Mouse (Mus musculus) stomach, postnatal 0 days (tissue): ENCODE measurements around the gene Vezt. TPM values are rescaled to one million over a fixed set of nuclear protein-coding genes. Genes with fewer than 3 reads are reported as not detected.

Source experiments
- ATAC-seq: fragments of 200-750 bp; cut with Nextera tagmentation; 2 replicates; pipeline ENCODE4 v1.8.0; 2017; ENCODE audit not compliant: low FRiP score, low TSS enrichment
- DNase-seq: peaks from one replicate; pipeline ENCODE4 v3.0.0-alpha.2; 2016; ENCODE audit warnings: low spot score
- H3K27ac ChIP-seq: fragments of 300-500 bp; sonication (generic); replicated peaks from 2 replicates; pipeline ENCODE4 v1.5.1; 2014; ENCODE audit warnings: mild to moderate bottlenecking, control low read depth
- H3K27me3 ChIP-seq: fragments of 300-500 bp; sonication (generic); 2 replicates; pipeline ENCODE4 v1.6.1; 2014; ENCODE audit warnings: low read length; ENCODE audit not compliant: control insufficient read depth, insufficient read depth
- H3K36me3 ChIP-seq: fragments of 300-500 bp; sonication (generic); 2 replicates; pipeline ENCODE4 v1.6.1; 2014; ENCODE audit warnings: low read length, mixed read lengths; ENCODE audit not compliant: control insufficient read depth, insufficient read depth
- H3K4me1 ChIP-seq: fragments of 300-500 bp; sonication (generic); replicated peaks from 2 replicates; pipeline ENCODE4 v1.6.1; 2014; ENCODE audit warnings: antibody characterized with exemption; ENCODE audit not compliant: control insufficient read depth, insufficient read depth
- H3K4me2 ChIP-seq: fragments of 300-500 bp; sonication (generic); replicated peaks from 2 replicates; pipeline ENCODE4 v1.6.1; 2014; ENCODE audit warnings: low read depth, mild to moderate bottlenecking, control low read depth, moderate library complexity
- H3K4me3 ChIP-seq: fragments of 300-500 bp; sonication (generic); 2 replicates; pipeline ENCODE4 v1.5.1; 2014; ENCODE audit warnings: low read depth, low read length, control low read depth
- H3K9ac ChIP-seq: fragments of 300-500 bp; sonication (generic); 2 replicates; pipeline ENCODE4 v1.6.1; 2014; ENCODE audit warnings: mild to moderate bottlenecking, low read length, control low read depth, mixed read lengths
- H3K9me3 ChIP-seq: fragments of 300-500 bp; sonication (generic); 2 replicates; pipeline ENCODE4 v1.6.1; 2016; ENCODE audit warnings: low read length; ENCODE audit not compliant: control insufficient read depth
- CTCF ChIP-seq: IDR thresholded peaks from 2 replicates; pipeline ENCODE4 v1.5.1; 2016; ENCODE audit warnings: antibody characterized with exemption, low read depth, mild to moderate bottlenecking, moderate library complexity
- EP300 ChIP-seq: optimal IDR thresholded peaks from 2 replicates; pipeline ENCODE3; 2016; ENCODE audit warnings: antibody characterized with exemption
- WGBS: fragments of 180-500 bp; shearing (Covaris S2); extraction: QIAGEN DNeasy Blood & Tissue Kit; methylation state at CpG from one replicate; pipeline ENCODE4 v1.1.7; 2014; 5-methylcytosine and 5-hydroxymethylcytosine counted together
- polyA plus RNA-seq: library from polyadenylated mRNA; unstranded; fragments of >200 nt; fragmentation: Nextera tagmentation; extraction: Ambion mirVana; gene quantifications from 2 replicates; pipeline ENCODE4 v1.2.1, GENCODE M21; 2015

The Vezt gene
- polyA plus RNA-seq, 1 experiment from 2014 or later, result 13.2 TPM

DNA sequence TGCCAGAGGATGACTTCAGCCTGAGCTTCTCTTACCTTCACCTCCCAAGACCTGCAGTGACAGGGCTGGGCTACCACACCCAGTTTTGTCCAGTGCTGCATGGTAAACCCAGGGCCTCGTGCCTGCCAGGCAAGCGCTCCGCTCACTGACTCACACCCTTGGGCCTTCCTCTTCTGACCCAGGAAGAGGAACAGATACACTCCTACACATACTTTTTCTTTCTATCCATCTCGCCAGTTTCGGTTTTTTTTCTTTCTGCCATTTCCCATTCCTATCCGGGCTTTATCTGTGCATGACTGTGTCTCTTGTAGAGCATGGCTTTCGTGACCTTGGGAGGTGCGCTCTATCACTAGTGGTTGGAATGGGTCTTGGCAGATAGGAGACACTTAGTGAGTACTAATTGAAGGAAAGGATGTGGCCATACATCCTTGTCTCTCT lies 24.0 kb upstream of the Vezt start:
- no peaks in the 10 kb centered on the region for H3K4me1 ChIP-seq
- DNase-seq (peak; percentile 68), ATAC-seq (peak; percentile 95)
- no peak overlapping the region for H3K4me3 ChIP-seq
- H3K4me2 ChIP-seq, result no peak overlapping the region
- no peaks in the 10 kb centered on the region for H3K27me3 ChIP-seq
- no peaks in the 10 kb centered on the region for H3K9me3 ChIP-seq
- no peaks in the 10 kb centered on the region for H3K36me3 ChIP-seq
- TF ChIP-seq EP300, result no peak
- WGBS, result 70% methylated on average over 8 of the region's 8 CpGs
- no peak overlapping the region for H3K27ac ChIP-seq
- H3K9ac ChIP-seq, result no peak overlapping the region

- no peak overlapping the region for H3K27ac ChIP-seq
- H3K27me3 ChIP-seq, result no peaks in the 10 kb centered on the region
- no peak for DNase-seq
- ATAC-seq, result no peak
- no peaks in the 10 kb centered on the region for H3K4me1 ChIP-seq
- no peak for TF ChIP-seq EP300
- H3K9ac ChIP-seq, result no peak overlapping the region
- 66% methylated on average over 6 of the region's 6 CpGs for WGBS
- H3K4me2 ChIP-seq, result no peak overlapping the region
- no peak overlapping the region for H3K4me3 ChIP-seq
- H3K36me3 ChIP-seq, result no peaks in the 10 kb centered on the region
- no peaks in the 10 kb centered on the region for H3K9me3 ChIP-seq
Measured at GRCm38 (mm10) chr10:94056487-94056886, 20.9 kb upstream of the Vezt start.

DNA sequence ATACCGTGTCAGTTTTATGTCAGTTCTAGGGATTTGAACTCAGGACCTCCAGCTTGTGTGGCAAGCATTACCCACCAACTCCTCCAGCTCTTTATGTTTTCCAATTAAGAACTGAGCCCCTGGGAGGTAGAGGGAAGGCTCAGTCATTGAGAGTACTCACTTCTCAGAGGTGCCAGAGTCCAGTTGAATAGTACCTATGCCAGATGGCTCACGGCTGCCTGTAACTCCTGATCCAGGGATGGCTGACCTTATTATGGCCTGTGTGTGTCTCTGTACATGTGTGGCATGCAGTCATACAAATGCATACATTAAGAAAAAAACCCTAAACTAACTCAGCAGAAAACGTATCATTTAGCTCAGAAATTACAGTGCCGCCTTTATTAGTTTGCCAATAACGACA lies 15.1 kb upstream of the Vezt start:
- Histone ChIP-seq H3K4me2 (no peak overlapping the region), H3K9me3 (no peaks in the 10 kb centered on the region), H3K27ac (no peak overlapping the region), H3K9ac (no peak overlapping the region), H3K4me1 (no peaks in the 10 kb centered on the region), H3K36me3 (peaks cover under 1% of the 10 kb centered on the region; the same call in 1 of the 2 replicates), H3K27me3 (no peaks in the 10 kb centered on the region), H3K4me3 (no peak overlapping the region)
- WGBS, result 94% methylated on average over 5 of the region's 5 CpGs
- no peak for TF ChIP-seq CTCF
- TF ChIP-seq EP300, result no peak
- DNase-seq, result no peak
- no peak for ATAC-seq

DNA sequence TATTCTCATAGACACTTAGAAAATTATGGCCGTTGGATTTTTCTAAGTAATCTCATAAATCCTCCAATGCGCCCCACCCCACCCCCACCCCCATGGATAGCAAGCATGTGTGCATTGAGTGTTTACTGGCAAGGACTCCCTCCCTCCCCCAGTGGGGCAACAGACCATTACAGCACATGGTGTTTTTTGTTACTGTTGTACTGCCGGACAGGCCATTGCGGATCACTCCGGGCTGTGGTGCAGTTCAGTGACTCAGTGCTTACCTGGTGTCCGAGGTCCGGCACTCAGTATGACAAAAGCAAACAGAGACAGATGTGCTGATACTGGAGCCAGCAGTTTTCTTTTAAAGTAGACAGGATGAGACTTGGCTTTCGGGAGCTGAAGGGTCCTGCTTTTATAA lies 13.5 kb upstream of the Vezt start:
- Histone ChIP-seq H3K4me3 (no peak overlapping the region), H3K9ac (no peak overlapping the region), H3K4me2 (no peak overlapping the region), H3K36me3 (peaks cover 4% of the 10 kb centered on the region; the same call in 1 of the 2 replicates), H3K27me3 (no peaks in the 10 kb centered on the region), H3K27ac (peak overlapping the region; percentile 40; the same call in 1 of the 2 replicates), H3K4me1 (no peaks in the 10 kb centered on the region), H3K9me3 (no peaks in the 10 kb centered on the region)
- DNase-seq, result no peak
- TF ChIP-seq EP300, result no peak
- TF ChIP-seq CTCF, result no peak
- WGBS, result 48% methylated on average over 8 of the region's 8 CpGs
- peak; percentile 80 for ATAC-seq

- Histone ChIP-seq H3K4me2 (no peak overlapping the region), H3K4me3 (no peak overlapping the region), H3K9me3 (no peaks in the 10 kb centered on the region), H3K27ac (peak overlapping the region; percentile 40), H3K27me3 (no peaks in the 10 kb centered on the region), H3K4me1 (no peaks in the 10 kb centered on the region), H3K9ac (no peak overlapping the region), H3K36me3 (peaks cover 7% of the 10 kb centered on the region; the same call in 1 of the 2 replicates)
- 36% methylated on average over 10 of the region's 10 CpGs for WGBS
- DNase-seq (peak; percentile 37), ATAC-seq (peak; percentile 66)
- no peak for TF ChIP-seq CTCF
- TF ChIP-seq EP300, result no peak
Measured at GRCm38 (mm10) chr10:94047845-94048559, 12.4 kb upstream of the Vezt start.

- Histone ChIP-seq H3K4me3 (no peak overlapping the region), H3K4me2 (no peak overlapping the region), H3K27me3 (no peaks in the 10 kb centered on the region), H3K9me3 (no peaks in the 10 kb centered on the region), H3K36me3 (peaks cover 7% of the 10 kb centered on the region; the same call in 1 of the 2 replicates), H3K27ac (no peak overlapping the region), H3K9ac (no peak overlapping the region), H3K4me1 (no peaks in the 10 kb centered on the region)
- DNase-seq (no peak), ATAC-seq (no peak)
- 77% methylated on average over 1 of the region's 1 CpGs for WGBS
- TF ChIP-seq CTCF, result no peak
- no peak for TF ChIP-seq EP300
Measured at GRCm38 (mm10) chr10:94047024-94047423, 11.4 kb upstream of the Vezt start.
